Mouse (Mus musculus) hindbrain, embryonic 13.5 days (tissue): ENCODE data around the gene Fshb. TPM values are rescaled to one million over a fixed set of nuclear protein-coding genes. Genes with fewer than 3 reads are reported as not detected.

Experiments
- ATAC-seq: fragments of 200-750 bp; cut with Nextera tagmentation; 2 replicates; pipeline ENCODE4 v1.8.0; 2017; ENCODE audit warnings: moderate TSS enrichment; ENCODE audit not compliant: low FRiP score
- H3K27ac ChIP-seq: fragments of 300-500 bp; sonication (generic); 2 replicates; pipeline ENCODE4 v1.5.1; 2015; ENCODE audit warnings: inconsistent platforms, mild to moderate bottlenecking, moderate library complexity
- H3K27me3 ChIP-seq: fragments of 300-500 bp; sonication (generic); 2 replicates; pipeline ENCODE4 v1.6.1; 2015; ENCODE audit warnings: mild to moderate bottlenecking, inconsistent platforms
- H3K36me3 ChIP-seq: fragments of 300-500 bp; sonication (generic); 2 replicates; pipeline ENCODE4 v1.6.1; 2015; ENCODE audit warnings: mild to moderate bottlenecking, inconsistent platforms
- H3K4me1 ChIP-seq: fragments of 300-500 bp; sonication (generic); replicated peaks from 2 replicates; pipeline ENCODE4 v1.6.1; 2015; ENCODE audit warnings: inconsistent platforms
- H3K4me2 ChIP-seq: fragments of 300-500 bp; sonication (generic); 2 replicates; pipeline ENCODE4 v1.6.1; 2015; ENCODE audit warnings: inconsistent platforms, mild to moderate bottlenecking, moderate library complexity
- H3K4me3 ChIP-seq: fragments of 300-500 bp; sonication (generic); 2 replicates; pipeline ENCODE4 v1.5.1; 2015; ENCODE audit warnings: mild to moderate bottlenecking, inconsistent platforms
- H3K9ac ChIP-seq: fragments of 300-500 bp; sonication (generic); 2 replicates; pipeline ENCODE4 v1.6.1; 2015; ENCODE audit warnings: mild to moderate bottlenecking, inconsistent platforms
- H3K9me3 ChIP-seq: fragments of 300-500 bp; sonication (generic); 2 replicates; pipeline ENCODE4 v1.6.1; 2016; ENCODE audit warnings: inconsistent platforms
- whole genome bisulfite sequencing: fragments of 180-500 bp; shearing (Covaris S2); methylation state at CpG from one replicate; pipeline ENCODE4 v1.1.7; 2015; 5-methylcytosine and 5-hydroxymethylcytosine counted together
- polyA plus RNA-seq: library from polyadenylated mRNA; unstranded; fragments of >200 nt; fragmentation: Nextera tagmentation; extraction: Ambion mirVana; gene quantifications from 2 replicates; pipeline ENCODE4 v1.2.1, GENCODE M21; 2015

Fshb gene
- polyA plus RNA-seq, 1 experiment from 2014 or later = not detected

DNA sequence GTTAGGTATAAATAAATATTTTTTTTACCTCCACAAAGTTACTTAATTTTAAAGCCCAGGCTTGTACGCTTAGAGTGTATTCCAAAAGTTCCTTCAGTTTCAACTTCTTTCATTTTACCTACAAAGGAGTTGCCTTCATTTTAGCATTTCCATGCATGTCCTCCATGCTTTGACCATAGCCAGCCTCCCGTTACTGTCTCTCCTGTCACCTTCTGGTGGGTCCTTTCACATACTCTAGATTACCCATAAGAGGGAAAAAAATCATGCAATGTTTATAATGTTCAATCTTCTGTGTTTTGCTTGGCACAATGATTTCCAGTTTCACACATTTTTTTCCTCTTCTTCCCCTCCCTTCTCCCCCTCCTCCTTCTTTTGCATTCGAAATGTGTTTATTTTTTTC lies 53.1 kb downstream of the Fshb start:
- H3K9ac ChIP-seq = no peak overlapping the region
- no peaks in the 10 kb centered on the region for H3K27me3 ChIP-seq
- no peak overlapping the region for H3K27ac ChIP-seq
- H3K4me2 ChIP-seq = no peak overlapping the region
- no peaks in the 10 kb centered on the region for H3K36me3 ChIP-seq
- H3K9me3 ChIP-seq = no peaks in the 10 kb centered on the region
- WGBS = 84% methylated on average over 3 of the region's 3 CpGs
- H3K4me3 ChIP-seq = no peak overlapping the region
- no peaks in the 10 kb centered on the region for H3K4me1 ChIP-seq
- no peak for ATAC-seq

Other genes with a start within 250 kb of the Fshb start
- 39.2 and 40.9 TPM in 2 replicates for gene Arl14ep, start 85.2 kb downstream of the Fshb start, polyA plus RNA-seq
- gene Kcna4, start 231.0 kb upstream of the Fshb start, polyA plus RNA-seq = 7.2 and 7.7 TPM in 2 replicates